Mouse (Mus musculus): ENCODE measurements around the gene Nckipsd.

The Nckipsd gene

DNA sequence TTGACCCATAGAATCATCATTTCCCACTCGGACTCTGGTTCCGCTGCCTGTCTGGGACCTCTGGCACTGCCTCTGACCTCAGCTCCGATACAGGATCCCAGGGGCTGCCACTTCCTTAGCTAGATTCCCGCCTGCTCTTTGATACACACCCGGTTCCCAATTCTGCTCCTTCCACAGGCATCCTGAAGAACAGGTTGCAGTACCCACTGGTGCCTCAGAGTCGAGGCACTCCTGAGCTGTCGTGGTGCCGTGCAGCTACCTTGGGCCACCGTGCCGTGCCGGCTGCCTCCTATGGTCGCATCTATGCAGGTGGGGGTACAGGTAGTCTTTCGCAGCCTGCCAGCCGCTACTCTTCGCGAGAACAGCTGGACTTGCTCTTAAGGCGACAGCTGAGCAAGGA is 40.3 kb downstream of the Nckipsd start:
- DNase-seq (ENCODE audit: low spot score) = no peak

DNA sequence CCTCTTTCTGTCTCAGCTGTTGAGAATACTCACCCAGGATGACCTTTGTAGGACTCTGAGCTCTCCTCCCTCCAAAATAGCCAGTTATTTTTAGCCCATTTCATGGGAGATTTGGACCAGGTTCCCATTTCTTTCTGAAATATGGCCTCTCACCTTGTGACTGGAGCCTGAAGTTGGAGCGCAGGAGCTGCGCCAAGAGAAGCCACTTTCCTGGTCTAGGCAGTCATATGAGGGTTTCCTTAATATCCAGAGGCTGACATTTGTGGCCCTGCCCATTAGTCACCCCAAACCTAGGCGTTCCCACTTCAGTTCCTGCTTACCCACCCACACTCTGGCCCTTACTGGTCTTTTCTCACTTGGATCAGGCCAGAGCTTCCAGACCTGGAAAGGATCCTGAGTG is 44.8 kb downstream of the Nckipsd start, which contains the start of gene Slc26a6:
Gene Slc26a6 (plus strand): TSS at position 308 of the 400 bp plus-strand sequence.
- no peak for DNase-seq (ENCODE audit: low spot score)

DNA sequence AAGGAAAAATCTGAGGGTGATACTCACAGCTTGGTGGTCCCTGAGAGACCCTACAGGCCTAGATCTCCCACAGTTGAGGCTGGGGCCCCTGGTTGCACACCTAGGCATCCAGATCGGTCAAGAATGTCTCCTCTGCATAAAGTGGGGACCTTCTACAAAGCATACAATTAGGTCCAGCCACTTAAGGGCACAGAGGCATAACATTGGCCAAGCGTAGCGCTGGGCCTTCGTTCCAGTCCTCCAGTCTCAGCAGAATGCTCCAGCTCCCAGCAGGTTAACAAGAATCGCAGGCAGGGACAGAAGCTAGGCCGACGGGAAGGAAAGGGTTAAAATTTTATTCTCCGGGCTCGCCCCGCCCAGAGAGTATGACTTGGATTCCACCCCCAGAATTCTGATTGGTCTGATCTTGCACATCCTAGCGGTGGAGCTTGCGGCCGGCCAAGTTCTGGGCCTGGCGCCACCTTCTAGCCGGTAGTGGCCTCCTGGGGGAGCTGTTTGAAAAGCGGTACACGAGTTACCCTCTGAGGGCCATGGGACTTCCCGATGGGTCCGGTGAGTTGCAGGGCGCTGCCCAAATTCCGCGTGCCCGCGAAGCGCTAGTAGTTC is 45.6 kb downstream of the Nckipsd start:
- peak; percentile 89 for DNase-seq (ENCODE audit: low spot score)

DNA sequence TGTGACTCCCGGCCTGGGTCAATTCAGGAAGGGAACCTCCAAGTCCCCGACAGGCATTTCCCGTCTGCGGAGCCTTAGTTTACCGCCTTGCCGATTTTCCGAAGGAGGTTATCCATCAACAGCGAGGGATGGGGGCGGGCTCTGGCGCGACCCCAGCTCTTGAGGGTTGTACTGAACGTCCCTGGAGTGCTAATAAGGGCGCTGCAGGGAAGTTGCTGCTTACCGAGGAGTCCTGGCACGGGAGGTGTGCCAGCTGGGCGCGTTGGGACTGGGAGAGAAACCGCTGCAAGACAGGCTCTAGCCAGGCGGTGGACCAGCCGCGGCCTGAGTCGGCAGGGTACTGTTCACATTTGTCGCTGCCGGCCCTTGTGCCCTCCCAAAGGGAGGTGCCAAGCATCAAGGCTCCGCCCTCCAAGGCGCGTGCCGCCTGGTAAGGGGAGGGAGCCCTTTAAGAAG is 46.1 kb downstream of the Nckipsd start:
- peak; percentile 87 for DNase-seq (ENCODE audit: low spot score)

DNA sequence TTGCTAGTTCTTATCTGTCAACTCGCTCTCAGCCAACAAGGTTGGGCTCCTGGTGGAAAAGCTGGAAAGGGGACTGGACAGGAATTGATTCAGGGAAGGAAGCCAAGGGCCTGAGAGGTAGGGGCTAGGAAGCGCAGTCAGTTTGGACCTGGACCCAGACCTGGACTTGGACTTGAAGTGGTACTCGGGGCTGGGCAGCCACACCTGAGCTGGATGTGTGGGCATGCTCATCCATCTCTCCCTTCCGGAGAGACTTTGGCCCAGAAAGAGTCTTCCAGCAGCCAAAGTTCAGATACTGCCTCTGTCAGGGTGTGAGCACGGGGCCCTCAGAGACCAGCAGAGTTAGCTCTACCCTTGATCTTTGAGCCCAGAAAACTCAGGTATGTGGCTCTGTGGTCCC is 47.2 kb downstream of the Nckipsd start:
- no peak for DNase-seq (ENCODE audit: low spot score)

DNA sequence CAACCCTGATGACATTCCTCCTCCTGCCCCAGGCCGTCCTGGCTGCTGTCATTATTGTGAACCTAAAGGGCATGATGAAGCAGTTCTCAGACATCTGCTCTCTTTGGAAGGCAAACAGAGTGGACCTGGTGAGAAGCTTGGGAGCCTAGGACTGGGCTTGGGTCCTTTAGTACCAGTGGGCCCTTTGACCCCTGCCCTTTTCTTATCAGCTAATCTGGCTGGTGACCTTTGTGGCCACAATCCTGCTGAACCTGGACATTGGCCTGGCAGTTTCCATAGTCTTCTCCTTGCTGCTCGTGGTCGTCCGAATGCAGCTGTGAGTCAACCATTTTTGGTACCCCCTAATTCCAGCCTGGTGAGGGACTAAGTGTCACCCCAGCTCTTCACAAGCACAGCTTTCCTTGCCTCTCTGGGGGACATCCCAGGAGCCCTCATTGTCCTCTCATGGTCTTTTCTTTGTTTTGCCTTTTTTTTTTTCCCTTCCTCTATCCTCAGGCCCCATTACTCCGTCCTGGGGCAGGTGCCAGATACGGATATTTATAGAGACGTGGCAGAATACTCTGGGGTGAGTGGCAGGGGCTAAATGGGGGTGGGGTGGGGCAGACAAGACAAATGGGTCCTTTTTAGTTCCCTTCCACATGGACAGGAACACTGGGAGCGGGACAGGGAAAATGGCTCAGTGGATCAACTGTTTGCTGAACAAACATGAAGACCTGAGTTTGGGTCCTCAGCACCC is 50.8 kb downstream of the Nckipsd start:
- DNase-seq (ENCODE audit: low spot score) = no peak
